Mouse (Mus musculus) limb, embryonic 10.5 days (tissue): ENCODE results near the gene Zzef1. TPM values are rescaled to one million over a fixed set of nuclear protein-coding genes. Genes with fewer than 3 reads are reported as not detected.

Experiments
- DNase-seq: peaks from one replicate; pipeline ENCODE4 v3.0.0-alpha.2; 2017; ENCODE audit warnings: low spot score
- H3K27ac ChIP-seq: fragments of 300-500 bp; sonication (generic); 2 replicates; pipeline ENCODE4 v1.5.1; 2016; ENCODE audit warnings: mild to moderate bottlenecking
- H3K27me3 ChIP-seq: fragments of 300-500 bp; sonication (generic); 2 replicates; pipeline ENCODE4 v1.6.1; 2016; ENCODE audit warnings: low read depth, mild to moderate bottlenecking; ENCODE audit not compliant: poor library complexity, severe bottlenecking
- H3K36me3 ChIP-seq: fragments of 300-500 bp; sonication (generic); 2 replicates; pipeline ENCODE4 v1.6.1; 2016; ENCODE audit warnings: mild to moderate bottlenecking, moderate library complexity
- H3K4me1 ChIP-seq: fragments of 300-500 bp; sonication (generic); 2 replicates; pipeline ENCODE4 v1.6.1; 2016
- H3K4me3 ChIP-seq: fragments of 300-500 bp; sonication (generic); 2 replicates; pipeline ENCODE4 v1.5.1; 2016; ENCODE audit warnings: mild to moderate bottlenecking, moderate library complexity
- H3K9me3 ChIP-seq: fragments of 300-500 bp; sonication (generic); replicated peaks from 2 replicates; pipeline ENCODE4 v1.6.1; 2016; ENCODE audit warnings: mild to moderate bottlenecking
- WGBS: fragments of 180-500 bp; shearing (Covaris S2); methylation state at CpG from one replicate; pipeline ENCODE4 v1.1.7; 2016; 5-methylcytosine and 5-hydroxymethylcytosine counted together
- polyA plus RNA-seq: library from polyadenylated mRNA; unstranded; fragments of >200 nt; fragmentation: Nextera tagmentation; extraction: Ambion mirVana; gene quantifications from 2 replicates; pipeline ENCODE4 v1.2.1, GENCODE M21; 2016

The Zzef1 gene
- polyA plus RNA-seq, 1 experiment from 2014 or later, result 6.6 TPM

- H3K36me3 ChIP-seq, result no peaks in the 10 kb centered on the region
- no peaks in the 10 kb centered on the region for H3K9me3 ChIP-seq
- WGBS, result 87% methylated on average over 2 of the region's 2 CpGs
- DNase-seq, result no peak
- no peaks in the 10 kb centered on the region for H3K27me3 ChIP-seq
- H3K4me3 ChIP-seq, result no peak overlapping the region
- H3K27ac ChIP-seq, result no peak overlapping the region
- H3K4me1 ChIP-seq, result no peaks in the 10 kb centered on the region
These were observed 18.2 kb downstream of the Zzef1 start for GRCm38 (mm10) chr11:72814188-72814587.

- Histone ChIP-seq H3K9me3 (no peaks in the 10 kb centered on the region), H3K27ac (no peak overlapping the region), H3K4me3 (no peak overlapping the region), H3K4me1 (no peaks in the 10 kb centered on the region), H3K36me3 (peaks cover 10% of the 10 kb centered on the region), H3K27me3 (no peaks in the 10 kb centered on the region)
- no peak for DNase-seq
- WGBS, result 89% methylated on average over 1 of the region's 1 CpGs
These were observed 20.8 kb downstream of the Zzef1 start for GRCm38 (mm10) chr11:72816859-72817258.

DNA sequence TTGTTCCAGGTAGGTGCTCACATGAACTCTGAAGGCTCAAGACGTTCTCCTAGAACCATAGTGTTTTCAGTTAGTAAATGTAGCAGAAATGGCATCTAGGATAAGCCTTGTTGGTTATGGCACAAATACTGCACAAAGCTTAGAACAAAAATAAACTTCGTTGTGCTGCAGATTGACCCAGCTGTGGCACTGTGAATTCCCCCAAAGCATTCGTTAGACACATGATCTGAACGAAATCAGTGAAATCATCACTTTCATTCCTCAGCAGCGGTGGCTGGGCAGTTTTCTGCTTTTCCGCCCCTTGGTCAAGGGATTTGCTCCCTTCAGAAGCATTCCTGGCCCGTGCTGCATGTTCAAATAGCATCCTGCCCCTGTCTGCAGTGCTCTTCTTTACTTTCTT, 22.0 kb downstream of the Zzef1 start:
- Histone ChIP-seq H3K27ac (no peak overlapping the region), H3K4me3 (no peak overlapping the region), H3K27me3 (no peaks in the 10 kb centered on the region), H3K4me1 (no peaks in the 10 kb centered on the region), H3K36me3 (peaks cover 16% of the 10 kb centered on the region), H3K9me3 (no peaks in the 10 kb centered on the region)
- no peak for DNase-seq
- WGBS, result 91% methylated on average over 7 of the region's 7 CpGs

DNA sequence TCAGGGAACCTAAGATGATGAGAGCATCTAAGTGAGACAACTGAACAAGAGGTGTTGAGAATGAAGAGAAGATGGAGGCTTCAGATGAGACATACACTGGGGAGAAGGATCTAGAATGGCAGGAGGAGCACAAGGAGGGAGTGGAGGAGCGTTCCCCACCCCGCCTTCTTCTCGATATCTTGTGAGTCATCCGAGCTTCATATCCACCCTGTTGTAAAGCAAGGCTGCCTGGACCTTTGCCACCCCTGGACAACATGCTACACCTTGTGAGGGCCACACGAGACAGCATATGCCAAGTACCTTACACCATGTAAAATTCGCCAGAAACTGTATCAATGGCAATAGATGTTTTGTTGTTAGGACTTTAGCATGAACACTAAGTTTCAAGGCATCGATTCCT, 25.0 kb downstream of the Zzef1 start:
- no peaks in the 10 kb centered on the region for H3K27me3 ChIP-seq
- H3K4me1 ChIP-seq, result no peaks in the 10 kb centered on the region
- DNase-seq, result no peak
- no peaks in the 10 kb centered on the region for H3K9me3 ChIP-seq
- WGBS, result 91% methylated on average over 7 of the region's 7 CpGs
- no peak overlapping the region for H3K4me3 ChIP-seq
- no peak overlapping the region for H3K27ac ChIP-seq
- H3K36me3 ChIP-seq, result peaks cover 33% of the 10 kb centered on the region

- Histone ChIP-seq H3K27ac (no peak overlapping the region), H3K27me3 (no peaks in the 10 kb centered on the region), H3K9me3 (no peaks in the 10 kb centered on the region), H3K4me3 (no peak overlapping the region), H3K36me3 (peaks cover 46% of the 10 kb centered on the region), H3K4me1 (no peaks in the 10 kb centered on the region)
- DNase-seq, result no peak
- WGBS, result 88% methylated on average over 3 of the region's 3 CpGs
These were observed 33.8 kb downstream of the Zzef1 start for GRCm38 (mm10) chr11:72829869-72830268.

DNA sequence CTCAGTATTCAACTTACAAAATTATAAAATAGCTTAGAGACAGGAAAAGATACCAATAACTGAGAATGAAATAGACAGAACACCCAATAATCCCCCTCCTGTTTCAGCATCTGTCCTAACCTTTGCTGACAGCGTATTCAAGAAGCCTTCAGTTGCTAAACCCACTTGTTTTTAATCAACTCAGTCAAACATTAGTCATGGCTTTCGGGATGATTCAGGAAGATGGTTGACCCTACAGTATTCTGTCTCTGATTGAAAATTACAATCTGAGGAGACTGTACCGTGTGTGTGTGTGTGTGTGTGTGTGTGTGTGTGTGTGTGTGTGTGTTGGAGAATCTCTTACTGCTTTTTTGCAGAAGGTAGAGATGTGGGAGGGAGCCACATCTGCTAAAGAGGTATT, 46.7 kb downstream of the Zzef1 start:
- no peaks in the 10 kb centered on the region for H3K27me3 ChIP-seq
- H3K9me3 ChIP-seq, result no peaks in the 10 kb centered on the region
- H3K27ac ChIP-seq, result no peak overlapping the region
- WGBS, result 80% methylated on average over 3 of the region's 3 CpGs
- no peaks in the 10 kb centered on the region for H3K4me1 ChIP-seq
- no peak for DNase-seq
- H3K4me3 ChIP-seq, result no peak overlapping the region
- H3K36me3 ChIP-seq, result peaks cover 19% of the 10 kb centered on the region

DNA sequence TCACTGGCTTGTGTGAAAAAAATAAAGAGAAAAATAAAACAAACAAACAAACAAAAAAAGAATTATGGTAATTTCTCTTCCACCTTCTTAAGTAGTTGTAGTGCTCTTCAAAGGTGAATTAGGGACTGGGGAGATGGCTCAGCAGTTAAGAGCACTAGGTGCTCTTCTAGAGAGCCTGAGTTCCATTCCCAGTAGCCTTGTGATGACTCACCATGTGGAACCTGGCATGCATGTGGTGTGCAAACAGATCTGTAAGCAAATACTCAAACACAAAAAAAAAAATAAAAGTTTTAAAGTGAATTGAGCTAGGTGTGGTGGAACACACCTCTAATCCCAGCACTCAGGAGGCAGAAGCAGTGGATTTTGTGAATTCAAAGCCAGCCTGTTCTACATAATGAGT, 47.5 kb downstream of the Zzef1 start:
- DNase-seq, result no peak

DNA sequence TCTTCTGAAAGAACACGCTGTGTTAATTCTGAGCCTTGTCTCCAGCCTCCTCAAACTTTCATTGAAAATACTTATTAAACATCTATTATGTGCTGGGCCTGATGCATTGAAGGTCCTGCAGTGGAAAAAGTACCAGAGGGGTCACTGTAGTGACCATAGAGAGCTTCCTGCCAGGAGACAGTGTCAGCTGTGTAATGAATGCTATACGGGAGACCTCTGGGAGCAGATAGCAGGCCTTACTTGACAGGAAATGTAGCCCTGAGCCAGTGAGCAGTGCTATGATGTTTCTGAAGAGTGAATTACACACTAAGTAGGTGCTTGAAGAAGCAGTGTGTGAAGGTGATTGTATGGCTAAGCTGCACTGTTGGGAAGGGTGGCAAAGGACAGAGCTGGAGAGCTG, 49.5 kb downstream of the Zzef1 start:
- peaks cover 41% of the 10 kb centered on the region for H3K36me3 ChIP-seq
- WGBS, result 90% methylated on average over 2 of the region's 2 CpGs

More for the DNA sequence above, 47.5 kb downstream of the Zzef1 start:
- Histone ChIP-seq H3K27me3 (no peaks in the 10 kb centered on the region), H3K9me3 (no peaks in the 10 kb centered on the region), H3K36me3 (peaks cover 27% of the 10 kb centered on the region), H3K4me1 (no peaks in the 10 kb centered on the region), H3K4me3 (no peak overlapping the region), H3K27ac (no peak overlapping the region)

DNA sequence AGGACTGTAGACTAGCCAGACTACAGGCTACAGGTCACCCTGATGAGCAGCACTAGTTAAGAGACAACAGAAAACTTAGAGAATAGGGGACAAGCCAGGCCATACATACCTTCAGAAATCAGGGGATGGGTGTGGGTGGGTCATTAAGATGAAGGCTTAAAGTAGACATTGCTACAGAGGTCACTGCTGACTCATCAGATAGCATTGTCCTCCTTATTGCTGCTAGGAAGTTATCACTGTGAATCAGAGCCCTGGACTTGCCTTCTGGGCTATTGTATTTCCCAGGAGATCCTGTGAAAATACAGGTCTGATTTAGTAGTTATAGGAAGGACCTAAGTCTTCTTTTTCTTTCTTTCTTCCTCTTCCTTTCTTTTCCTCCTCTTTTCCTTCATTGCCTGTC, 50.7 kb downstream of the Zzef1 start:
- Histone ChIP-seq H3K4me1 (no peaks in the 10 kb centered on the region), H3K9me3 (no peaks in the 10 kb centered on the region), H3K27me3 (no peaks in the 10 kb centered on the region), H3K36me3 (peaks cover 48% of the 10 kb centered on the region), H3K4me3 (no peak overlapping the region), H3K27ac (no peak overlapping the region)
- DNase-seq, result no peak

More for the DNA sequence above, 49.5 kb downstream of the Zzef1 start:
- Histone ChIP-seq H3K27me3 (no peaks in the 10 kb centered on the region), H3K27ac (no peak overlapping the region), H3K4me3 (no peak overlapping the region), H3K9me3 (no peaks in the 10 kb centered on the region), H3K4me1 (no peaks in the 10 kb centered on the region)
- no peak for DNase-seq

DNA sequence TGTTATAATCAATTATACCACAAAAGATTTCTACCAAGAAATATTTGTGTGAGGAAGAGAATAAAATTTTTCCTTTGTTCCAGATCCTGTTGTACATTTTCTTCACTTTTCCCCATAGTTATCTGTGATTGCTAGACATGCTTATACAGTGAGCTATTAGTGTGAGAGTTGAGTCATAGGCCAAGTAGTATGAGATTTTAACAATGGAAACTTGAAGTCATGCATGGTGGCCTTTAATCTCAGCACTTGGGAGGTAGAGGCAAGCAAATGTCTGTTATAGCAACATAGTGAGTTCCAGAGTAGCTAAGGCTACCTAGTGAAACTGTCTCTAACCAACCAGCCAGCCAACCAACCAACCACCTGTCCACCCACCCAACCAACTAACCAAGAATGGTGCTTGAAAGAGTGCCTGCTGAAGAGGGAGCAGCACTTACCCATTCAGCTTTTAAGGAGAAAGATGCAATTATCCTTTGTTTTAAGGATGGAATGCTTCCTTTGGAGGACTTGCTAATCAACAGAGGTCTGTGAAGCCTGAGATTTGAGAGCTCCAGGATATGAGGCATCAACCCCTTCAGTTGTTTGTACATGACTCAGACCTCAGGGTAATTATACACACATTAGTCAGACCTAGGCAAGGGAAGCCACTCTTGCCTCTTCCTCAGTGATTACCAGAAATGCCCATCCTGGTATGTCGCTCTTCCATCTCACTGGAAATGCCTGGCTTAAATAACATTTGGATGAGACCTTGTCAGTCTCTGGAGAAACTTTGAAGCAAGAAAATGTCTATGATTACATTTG, 52.0 kb downstream of the Zzef1 start:
- Histone ChIP-seq H3K9me3 (no peaks in the 10 kb centered on the region), H3K4me3 (no peak overlapping the region), H3K27ac (no peak overlapping the region), H3K27me3 (no peaks in the 10 kb centered on the region), H3K4me1 (no peaks in the 10 kb centered on the region), H3K36me3 (peaks cover 60% of the 10 kb centered on the region)
- 94% methylated on average over 1 of the region's 1 CpGs for WGBS
- no peak for DNase-seq

DNA sequence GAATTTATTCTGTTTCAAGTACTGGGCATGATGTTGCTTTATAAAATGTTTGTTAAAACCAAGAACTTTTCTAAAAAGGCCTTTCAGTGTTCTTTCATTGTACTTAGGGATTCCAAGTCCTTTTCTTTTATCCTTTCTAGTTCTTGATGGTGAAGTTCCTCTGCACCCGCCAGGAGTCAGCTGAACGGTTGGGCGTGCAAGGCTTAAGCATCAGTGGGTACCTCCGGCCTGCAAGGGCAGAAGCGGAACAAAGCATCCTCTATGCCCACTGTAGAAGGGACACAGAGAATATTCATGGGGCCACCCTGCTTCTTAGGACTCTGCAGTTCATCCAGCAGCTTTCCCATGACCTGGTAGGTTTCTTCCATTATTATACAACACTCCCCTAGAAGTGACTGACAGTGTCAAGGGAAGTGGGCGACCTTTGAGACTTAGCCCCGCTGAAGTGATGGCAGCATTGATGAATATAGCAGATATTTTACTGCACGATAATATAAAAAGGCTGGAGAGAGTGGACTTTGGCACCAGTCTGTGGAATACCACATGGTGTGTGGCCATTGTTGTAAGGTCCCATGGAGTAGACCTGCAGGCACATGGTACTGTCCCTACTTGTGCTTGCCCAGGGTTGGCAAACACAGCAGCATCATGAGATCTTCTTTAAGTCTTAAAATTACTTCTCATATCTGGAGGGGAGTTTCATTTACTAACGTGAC, 54.5 kb downstream of the Zzef1 start:
- Histone ChIP-seq H3K27ac (no peak overlapping the region), H3K36me3 (peaks cover 75% of the 10 kb centered on the region)
- 94% methylated on average over 9 of the region's 9 CpGs for WGBS

DNA sequence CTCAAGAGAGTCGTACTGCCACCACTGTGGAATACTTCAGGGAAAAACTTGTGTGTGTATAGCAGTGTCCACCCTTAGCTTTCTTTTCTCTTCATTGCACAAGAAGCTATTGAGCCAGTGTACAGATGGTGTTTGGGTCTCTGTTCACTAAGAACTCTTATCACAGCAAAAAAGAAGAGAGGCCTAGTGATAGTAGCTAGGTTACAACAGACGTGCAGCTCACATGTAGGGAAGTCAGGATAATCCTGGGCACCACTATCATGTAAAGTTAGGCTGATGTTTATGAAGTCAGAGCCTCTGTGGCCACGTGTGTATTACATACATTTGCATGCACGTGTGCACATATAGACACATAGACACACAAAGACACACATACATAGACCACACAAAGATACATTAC, 55.2 kb downstream of the Zzef1 start:
- Histone ChIP-seq H3K4me3 (no peak overlapping the region), H3K27me3 (no peaks in the 10 kb centered on the region), H3K27ac (no peak overlapping the region), H3K4me1 (no peaks in the 10 kb centered on the region), H3K36me3 (peaks cover 76% of the 10 kb centered on the region), H3K9me3 (no peaks in the 10 kb centered on the region)
- no peak for DNase-seq
- WGBS, result 91% methylated on average over 4 of the region's 4 CpGs

More for the DNA sequence above, 54.5 kb downstream of the Zzef1 start:
- Histone ChIP-seq H3K27me3 (no peaks in the 10 kb centered on the region), H3K9me3 (no peaks in the 10 kb centered on the region), H3K4me1 (no peaks in the 10 kb centered on the region), H3K4me3 (no peak overlapping the region)
- no peak for DNase-seq

GRCm38 (mm10) chr11:72852122-72852521, 56.1 kb downstream of the Zzef1 start:
- DNase-seq, result no peak
- Histone ChIP-seq H3K9me3 (no peaks in the 10 kb centered on the region), H3K36me3 (peaks cover 80% of the 10 kb centered on the region), H3K4me1 (no peaks in the 10 kb centered on the region), H3K27me3 (no peaks in the 10 kb centered on the region), H3K4me3 (no peak overlapping the region), H3K27ac (no peak overlapping the region)
- 96% methylated on average over 1 of the region's 1 CpGs for WGBS
